Mouse (Mus musculus) heart, embryonic 14.5 days (tissue): ENCODE results near the gene Adgrf5. TPM values are rescaled to one million over a fixed set of nuclear protein-coding genes. Genes with fewer than 3 reads are reported as not detected.

Source experiments
- ATAC-seq: fragments of 200-750 bp; cut with Nextera tagmentation; 2 replicates; pipeline ENCODE4 v1.8.0; 2017; ENCODE audit warnings: low read depth, moderate TSS enrichment; ENCODE audit not compliant: insufficient number of reproducible peaks, insufficient read depth, low FRiP score
- H3K27ac ChIP-seq, 2 experiments: fragments of 200-500 bp in 1 of 2; fragments of 300-500 bp in 1 of 2; sonication (generic) in 1 of 2; replicated peaks in 1 of 2; 2 replicates each; pipeline ENCODE4 v1.5.1; 2012 to 2014; ENCODE audit warnings: low read depth in 2 of 2, low read length in 2 of 2, control low read depth in 1 of 2, mild to moderate bottlenecking in 1 of 2, mixed read lengths in 1 of 2; ENCODE audit not compliant: control insufficient read depth in 1 of 2, insufficient read depth in 1 of 2
- H3K27me3 ChIP-seq: fragments of 300-500 bp; sonication (generic); 2 replicates; pipeline ENCODE4 v1.6.1; 2014; ENCODE audit warnings: mild to moderate bottlenecking, low read length, control low read depth; ENCODE audit not compliant: control insufficient read depth, insufficient read depth
- H3K36me3 ChIP-seq: fragments of 300-500 bp; sonication (generic); 2 replicates; pipeline ENCODE4 v1.6.1; 2014; ENCODE audit warnings: mild to moderate bottlenecking, control low read depth, low read length, mixed read lengths; ENCODE audit not compliant: control insufficient read depth, insufficient read depth
- H3K4me1 ChIP-seq, 2 experiments: fragments of 200-500 bp in 1 of 2; fragments of 300-500 bp in 1 of 2; sonication (generic) in 1 of 2; 2 replicates each; pipeline ENCODE4 v1.6.1; 2012 to 2014; ENCODE audit warnings: low read length in 2 of 2, control low read depth in 1 of 2, mixed read lengths in 1 of 2; ENCODE audit not compliant: control insufficient read depth in 2 of 2, insufficient read depth in 2 of 2
- H3K4me2 ChIP-seq: fragments of 300-500 bp; sonication (generic); 2 replicates; pipeline ENCODE4 v1.6.1; 2014; ENCODE audit warnings: mild to moderate bottlenecking, low read length
- H3K4me3 ChIP-seq, 2 experiments: fragments of 200-500 bp in 1 of 2; fragments of 300-500 bp in 1 of 2; sonication (generic) in 1 of 2; 2 replicates each; pipeline ENCODE4 v1.5.1; 2012 to 2014; ENCODE audit warnings: low read length in 2 of 2, mild to moderate bottlenecking in 2 of 2, control low read depth in 1 of 2, low read depth in 1 of 2, moderate library complexity in 1 of 2; ENCODE audit not compliant: control insufficient read depth in 1 of 2, insufficient read depth in 1 of 2
- H3K9ac ChIP-seq: fragments of 300-500 bp; sonication (generic); 2 replicates; pipeline ENCODE4 v1.6.1; 2014; ENCODE audit warnings: mild to moderate bottlenecking, low read length
- H3K9me3 ChIP-seq: fragments of 300-500 bp; sonication (generic); 2 replicates; pipeline ENCODE4 v1.6.1; 2016; ENCODE audit warnings: low read length, control low read depth; ENCODE audit not compliant: control insufficient read depth
- WGBS: fragments of 180-500 bp; shearing (Covaris S2); extraction: QIAGEN DNeasy Blood & Tissue Kit; methylation state at CpG from one replicate; pipeline ENCODE4 v1.1.7; 2014; 5-methylcytosine and 5-hydroxymethylcytosine counted together
- polyA plus RNA-seq: library from polyadenylated mRNA; unstranded; fragments of >200 nt; fragmentation: Nextera tagmentation; extraction: Ambion mirVana; gene quantifications from 2 replicates; pipeline ENCODE4 v1.2.1, GENCODE M21; 2014

Adgrf5 gene
- polyA plus RNA-seq, 1 experiment from 2014 or later, result 20.9 TPM

GRCm38 (mm10) chr17:43362362-43362761 lies 2.1 kb downstream of the Adgrf5 start:
- Histone ChIP-seq H3K9me3 (no peaks in the 10 kb centered on the region), H3K27ac (peak overlapping the region in 1 of 2 experiments; percentile 26; a peak in 1 of 4 replicates), H3K4me1 (peaks cover 20 to 56% of the 10 kb centered on the region in 2 experiments), H3K27me3 (peaks cover 13% of the 10 kb centered on the region; the same call in 1 of the 2 replicates), H3K4me2 (peak overlapping the region; percentile 56), H3K4me3 (peak overlapping the region; percentile 3 to 39; a peak in 3 of 4 replicates), H3K9ac (peak overlapping the region; percentile 62), H3K36me3 (no peaks in the 10 kb centered on the region)
- 4% methylated on average over 11 of the region's 11 CpGs for WGBS
- peak; percentile 77; the same call in 1 of the 2 replicates for ATAC-seq

- Histone ChIP-seq H3K36me3 (no peaks in the 10 kb centered on the region), H3K9ac (peak overlapping the region; percentile 62), H3K4me3 (peak overlapping the region; percentile 2 to 39; a peak in 3 of 4 replicates), H3K9me3 (no peaks in the 10 kb centered on the region), H3K4me2 (peak overlapping the region; percentile 56), H3K4me1 (peaks cover 19 to 55% of the 10 kb centered on the region in 2 experiments), H3K27me3 (peaks cover 13% of the 10 kb centered on the region; the same call in 1 of the 2 replicates), H3K27ac (no peak overlapping the region)
- ATAC-seq, result no peak
- WGBS, result 56% methylated on average over 6 of the region's 6 CpGs
These were observed 2.6 kb downstream of the Adgrf5 start for GRCm38 (mm10) chr17:43362881-43363280.

GRCm38 (mm10) chr17:43363921-43364320 lies 3.7 kb downstream of the Adgrf5 start:
- Histone ChIP-seq H3K27ac (no peak overlapping the region), H3K27me3 (peaks cover 13% of the 10 kb centered on the region; the same call in 1 of the 2 replicates), H3K4me1 (peaks cover 18 to 48% of the 10 kb centered on the region in 2 experiments), H3K36me3 (no peaks in the 10 kb centered on the region), H3K4me2 (peak overlapping the region; percentile 56; the same call in 1 of the 2 replicates), H3K9me3 (no peaks in the 10 kb centered on the region), H3K9ac (no peak overlapping the region), H3K4me3 (no peak overlapping the region)
- 43% methylated on average over 6 of the region's 6 CpGs for WGBS
- ATAC-seq, result no peak

GRCm38 (mm10) chr17:43365297-43365696 lies 5.0 kb downstream of the Adgrf5 start:
- Histone ChIP-seq H3K4me1 (peaks cover 17 to 45% of the 10 kb centered on the region in 2 experiments), H3K9ac (no peak overlapping the region), H3K4me2 (no peak overlapping the region), H3K27ac (0 out of 4 replicates have a peak overlapping the region, but pooled peaks of 1 of the 2 experiments have one; percentile 12), H3K9me3 (no peaks in the 10 kb centered on the region), H3K4me3 (no peak overlapping the region), H3K27me3 (peaks cover 9% of the 10 kb centered on the region; the same call in 1 of the 2 replicates), H3K36me3 (no peaks in the 10 kb centered on the region)
- WGBS, result 42% methylated on average over 6 of the region's 6 CpGs
- no peak for ATAC-seq

GRCm38 (mm10) chr17:43366486-43366885 lies 6.2 kb downstream of the Adgrf5 start:
- Histone ChIP-seq H3K9me3 (no peaks in the 10 kb centered on the region), H3K9ac (no peak overlapping the region), H3K4me1 (peaks cover 14 to 41% of the 10 kb centered on the region in 2 experiments), H3K36me3 (no peaks in the 10 kb centered on the region), H3K27me3 (peaks cover 7% of the 10 kb centered on the region; the same call in 1 of the 2 replicates), H3K4me2 (peak overlapping the region; percentile 4; the same call in 1 of the 2 replicates), H3K27ac (peak overlapping the region; percentile 24 to 57; a peak in 3 of 4 replicates), H3K4me3 (no peak overlapping the region)
- peak; percentile 41 for ATAC-seq
- 13% methylated on average over 9 of the region's 9 CpGs for WGBS

GRCm38 (mm10) chr17:43368171-43368576 lies 7.9 kb downstream of the Adgrf5 start:
- Histone ChIP-seq H3K4me2 (no peak overlapping the region), H3K9ac (no peak overlapping the region), H3K36me3 (no peaks in the 10 kb centered on the region), H3K27me3 (peaks cover 7% of the 10 kb centered on the region; the same call in 1 of the 2 replicates), H3K27ac (peak overlapping the region; percentile 48 to 62), H3K4me1 (peaks cover 7 to 26% of the 10 kb centered on the region in 2 experiments), H3K4me3 (no peak overlapping the region), H3K9me3 (no peaks in the 10 kb centered on the region)
- ATAC-seq, result peak; percentile 51; the same call in 1 of the 2 replicates
- WGBS, result 52% methylated on average over 5 of the region's 5 CpGs

- no peak overlapping the region for H3K4me3 ChIP-seq
- H3K9ac ChIP-seq, result no peak overlapping the region
- no peak overlapping the region for H3K27ac ChIP-seq
- no peak overlapping the region for H3K4me2 ChIP-seq
- H3K4me1 ChIP-seq, result peaks cover 3 to 6% of the 10 kb centered on the region in 2 experiments; a peak in 2 of 4 replicates
- ATAC-seq, result no peak
- H3K9me3 ChIP-seq, result no peaks in the 10 kb centered on the region
- no peaks in the 10 kb centered on the region for H3K36me3 ChIP-seq
- no peaks in the 10 kb centered on the region for H3K27me3 ChIP-seq
- 58% methylated on average over 4 of the region's 4 CpGs for WGBS
These were observed 12.4 kb downstream of the Adgrf5 start for GRCm38 (mm10) chr17:43372604-43373003.
